Mouse (Mus musculus): Measurements from ENCODE around the gene Chml.

Chml gene

DNA sequence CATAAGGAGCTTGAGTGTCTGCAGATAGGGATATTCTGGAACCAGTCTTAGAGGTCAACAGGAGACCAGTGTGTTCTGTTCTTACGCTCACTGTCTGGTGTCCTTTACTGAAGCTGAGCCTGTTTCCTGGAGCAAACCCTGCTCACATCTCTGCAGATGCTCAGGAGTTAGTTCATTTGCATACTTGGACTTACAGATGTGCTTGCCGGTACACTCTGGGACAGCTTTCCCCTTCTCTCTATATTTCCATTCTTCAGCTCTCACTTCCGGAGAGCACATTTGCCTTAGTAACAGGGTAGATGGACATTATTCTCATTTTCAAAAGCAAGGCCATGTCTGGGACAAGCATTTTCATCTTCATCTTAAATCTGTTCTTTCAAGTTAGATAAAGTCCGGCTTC lies 44.1 kb downstream of the Chml start:
- no peak for DNase-seq

DNA sequence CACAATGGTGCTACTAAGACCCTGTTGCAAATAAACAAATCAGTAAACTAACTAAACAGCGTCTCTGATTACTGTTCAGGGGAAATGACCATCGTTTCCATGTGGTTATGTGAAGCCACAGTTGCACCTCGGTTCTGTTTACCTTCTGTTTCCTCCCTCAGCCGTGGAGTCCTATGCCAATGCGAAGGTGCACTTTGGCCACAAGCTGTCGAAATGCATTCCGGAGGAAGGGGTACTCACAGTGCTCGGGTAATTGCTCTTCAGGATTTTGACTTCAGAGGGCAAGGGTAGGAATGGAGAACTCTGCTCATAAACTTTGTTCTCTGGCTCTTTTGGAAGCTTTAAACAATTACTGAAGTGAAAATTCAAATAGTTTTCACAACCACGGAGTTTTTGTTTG lies 45.7 kb downstream of the Chml start:
- peak; percentile 17 to 45 for DNase-seq

DNA sequence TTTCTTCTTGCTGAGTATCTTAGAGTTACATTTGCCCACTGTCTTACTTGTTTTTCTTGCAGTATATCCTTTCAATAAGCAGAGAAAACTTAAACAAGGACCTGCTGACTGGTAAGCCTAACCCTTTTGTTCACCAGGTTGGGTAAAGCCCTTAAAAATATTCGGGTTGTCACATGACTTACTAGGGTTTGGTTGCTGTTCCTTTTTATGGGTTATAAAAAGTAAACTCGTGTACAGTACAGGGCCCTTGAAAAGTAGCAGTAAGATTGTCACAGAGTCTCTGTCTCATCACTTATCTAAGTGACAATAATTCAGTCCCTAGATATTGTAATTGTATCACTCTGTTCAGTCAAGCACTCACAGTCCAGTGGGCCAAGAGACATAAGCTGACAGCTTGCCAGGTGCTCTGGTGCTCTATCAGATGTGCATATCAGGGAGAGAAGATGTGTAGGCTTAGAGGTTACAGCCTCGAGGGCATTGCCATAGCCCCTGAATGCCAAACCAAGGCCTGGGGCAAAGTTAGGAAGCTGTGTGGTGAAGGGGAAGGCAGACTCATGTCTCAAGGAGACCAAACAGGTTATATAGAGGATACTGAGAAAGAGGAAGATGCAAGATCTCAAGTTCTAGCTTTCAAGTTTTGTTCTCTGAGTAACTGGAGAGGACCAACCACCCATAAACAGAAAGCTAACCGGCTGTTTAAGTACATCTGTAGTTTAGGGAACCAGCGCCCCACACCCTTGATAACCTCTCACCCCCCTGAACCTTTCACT lies 49.0 kb downstream of the Chml start:
- no peak for DNase-seq

DNA sequence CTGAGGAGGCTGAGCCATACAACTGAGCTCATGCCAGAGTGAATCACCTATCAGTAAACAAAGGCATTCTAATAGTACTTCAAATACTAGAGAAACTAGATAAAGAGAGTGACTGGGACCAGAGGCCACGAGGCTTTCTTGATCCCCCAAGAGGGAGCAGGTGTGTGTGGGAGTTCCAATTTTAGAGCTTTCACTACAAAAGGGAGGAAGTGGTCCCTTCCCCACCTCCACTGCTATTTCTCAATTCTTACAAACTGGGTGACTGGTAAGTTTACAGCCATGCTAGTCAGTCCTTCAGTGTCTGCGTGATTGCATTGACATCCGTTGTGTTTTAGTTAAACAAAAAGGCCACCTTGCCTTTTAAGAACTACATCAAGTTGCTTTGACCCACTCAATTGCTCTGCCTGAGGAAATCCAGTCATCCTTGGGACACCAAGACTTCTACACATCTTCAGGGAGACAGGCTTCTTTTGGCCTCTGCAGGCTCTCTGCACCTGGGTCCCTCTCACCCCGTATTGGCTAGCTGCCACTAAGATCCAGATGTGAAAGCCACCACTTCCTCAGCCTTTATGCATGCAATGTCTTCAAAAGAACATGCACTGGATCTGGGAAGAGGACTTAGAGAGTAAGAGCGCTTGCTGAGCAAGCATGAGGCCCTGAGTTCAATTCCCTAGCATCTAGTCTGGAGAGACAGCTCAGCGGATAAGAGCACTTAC lies 52.1 kb downstream of the Chml start:
- DNase-seq: no peak

DNA sequence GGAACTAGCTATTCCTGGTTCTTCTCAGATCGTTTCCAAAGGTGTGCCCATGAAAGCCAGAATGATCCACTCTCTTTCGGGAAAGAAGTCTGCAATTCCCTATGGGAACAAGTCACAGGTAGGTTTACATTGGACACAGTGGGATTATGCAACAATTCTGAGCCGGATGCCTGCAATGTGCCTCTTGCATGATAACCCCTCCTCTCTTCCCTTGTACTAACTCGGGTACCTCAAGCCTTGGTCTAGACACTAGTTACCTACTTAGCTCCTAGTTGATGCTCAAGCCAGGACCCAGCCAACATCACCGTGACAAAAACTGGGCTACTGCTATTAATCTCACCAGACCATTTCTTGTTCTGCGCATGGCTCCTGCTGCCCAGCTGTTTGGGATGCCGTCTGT lies 53.6 kb downstream of the Chml start:
- DNase-seq: no peak

DNA sequence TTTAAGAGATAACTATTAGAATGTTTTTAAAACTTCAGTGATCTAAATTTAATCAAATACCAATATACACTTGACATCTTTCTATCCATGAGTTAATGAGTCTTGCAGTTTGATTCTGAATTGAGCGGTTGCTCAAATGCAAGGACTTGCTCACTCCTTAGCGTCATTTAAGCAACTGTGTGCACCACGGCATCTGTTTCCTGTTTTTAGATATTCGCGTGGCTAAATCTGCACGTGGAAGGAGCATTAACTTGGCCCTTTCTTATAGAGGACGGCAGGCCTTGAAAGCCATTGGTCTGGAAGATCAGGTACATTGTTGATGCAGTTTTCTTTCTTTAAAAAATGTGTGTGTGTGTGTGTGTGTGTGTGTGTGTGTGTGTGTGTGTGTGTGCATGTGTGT lies 55.0 kb downstream of the Chml start:
- no peak for DNase-seq

DNA sequence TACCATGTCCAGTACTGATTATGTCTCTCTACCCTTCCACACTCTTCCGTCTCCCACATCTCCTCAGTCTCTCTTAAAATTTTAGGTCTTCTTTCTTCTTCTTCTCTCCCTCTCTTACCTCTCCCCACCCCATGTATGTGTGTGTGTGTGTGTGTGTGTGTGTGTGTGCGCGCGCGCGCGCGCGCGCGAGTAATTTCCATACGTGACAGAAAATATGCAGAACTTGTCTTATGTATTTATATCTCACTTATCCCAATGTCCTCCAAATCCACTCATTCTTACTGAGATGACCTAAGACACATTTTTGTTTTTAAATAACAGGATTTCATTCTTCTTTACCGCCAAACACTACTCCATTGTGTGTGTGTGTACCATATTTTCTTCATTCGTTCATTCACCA lies 60.2 kb downstream of the Chml start:
- no peak for DNase-seq
